In genomic region chr5:129455529-129455896, GRCm38 (mm10) we compare ENCODE assay signal across 8 mouse cellular contexts. TPM values are rescaled to one million over a fixed set of nuclear protein-coding genes. Genes with fewer than 3 reads are reported as not detected.
DNase-seq lines count a peak whose midpoint lies in the region; ATAC-seq lines count a peak whose summit lies in the region.

No protein-coding gene starts in this region.

- no peaks in the 10 kb centered on the region for H3K27me3 ChIP-seq in kidney, embryonic 14.5 days (ENCODE audit: control insufficient read depth, insufficient read depth, low read length)
- no peaks in the 10 kb centered on the region for H3K27me3 ChIP-seq in embryonic facial prominence, embryonic 14.5 days (replicated peaks; ENCODE audit: control insufficient read depth, insufficient read depth, low read length)
- no peaks in the 10 kb centered on the region for H3K27me3 ChIP-seq in hindbrain, embryonic 14.5 days (ENCODE audit: control insufficient read depth, insufficient read depth, low read length)
- H3K27me3 ChIP-seq in midbrain, embryonic 12.5 days, result no peaks in the 10 kb centered on the region

- no peak overlapping the region for H3K4me2 ChIP-seq in kidney, embryonic 14.5 days (replicated peaks; ENCODE audit: low read depth, low read length)
- peak overlapping the region; percentile 43 for H3K4me2 ChIP-seq in embryonic facial prominence, embryonic 14.5 days (ENCODE audit: low read depth, low read length)
- 0 out of 2 replicates have a peak overlapping the region, but pooled peaks have one; percentile 12 for H3K4me2 ChIP-seq in hindbrain, embryonic 14.5 days (replicated peaks)
- peak overlapping the region; percentile 36 for H3K4me2 ChIP-seq in midbrain, embryonic 12.5 days (replicated peaks)

- DNase-seq in kidney, adult 18-20 months, result no peak
- no peak for DNase-seq in embryonic facial prominence, embryonic 14.5 days (ENCODE audit: low spot score)
- no peak for DNase-seq in hindbrain, embryonic 14.5 days (ENCODE audit: low spot score)
- DNase-seq in ovary, postnatal 14 days (ENCODE audit: low spot score), result no peak
- no peak for DNase-seq in testis, postnatal 10 days (ENCODE audit: low spot score)
- no peak for DNase-seq in adrenal gland, postnatal 10 days

- H3K9me3 ChIP-seq in kidney, embryonic 14.5 days (ENCODE audit: control insufficient read depth, low read length), result no peaks in the 10 kb centered on the region
- H3K9me3 ChIP-seq in embryonic facial prominence, embryonic 14.5 days (ENCODE audit: control insufficient read depth, low read length), result no peaks in the 10 kb centered on the region
- H3K9me3 ChIP-seq in hindbrain, embryonic 14.5 days (ENCODE audit: control insufficient read depth, low read length), result no peaks in the 10 kb centered on the region
- no peaks in the 10 kb centered on the region for H3K9me3 ChIP-seq in midbrain, embryonic 12.5 days

- ATAC-seq in kidney, embryonic 14.5 days (ENCODE audit: low FRiP score, low TSS enrichment), result peak; percentile 34
- ATAC-seq in embryonic facial prominence, embryonic 14.5 days (ENCODE audit: low read depth), result peak; percentile 5; the same call in 1 of the 2 replicates
- no peak for ATAC-seq in hindbrain, embryonic 14.5 days (ENCODE audit: low FRiP score)
- ATAC-seq in midbrain, embryonic 12.5 days (ENCODE audit: low FRiP score, low read depth), result peak; percentile 51

- H3K36me3 ChIP-seq in kidney, embryonic 14.5 days (ENCODE audit: control insufficient read depth, insufficient read depth, low read length), result no peaks in the 10 kb centered on the region
- H3K36me3 ChIP-seq in embryonic facial prominence, embryonic 14.5 days (ENCODE audit: control insufficient read depth, insufficient read depth, low read length), result no peaks in the 10 kb centered on the region
- no peaks in the 10 kb centered on the region for H3K36me3 ChIP-seq in hindbrain, embryonic 14.5 days (replicated peaks; ENCODE audit: control insufficient read depth, insufficient read depth)
- H3K36me3 ChIP-seq in midbrain, embryonic 12.5 days, result no peaks in the 10 kb centered on the region

- no peak overlapping the region for H3K4me3 ChIP-seq in kidney, embryonic 14.5 days (ENCODE audit: low read length)
- no peak overlapping the region for H3K4me3 ChIP-seq in embryonic facial prominence, embryonic 14.5 days (ENCODE audit: low read depth, low read length)
- H3K4me3 ChIP-seq in hindbrain, embryonic 14.5 days (replicated peaks; ENCODE audit: low read length), result no peak overlapping the region
- no peak overlapping the region for H3K4me3 ChIP-seq in midbrain, embryonic 12.5 days

- H3K27ac ChIP-seq in kidney, embryonic 14.5 days (ENCODE audit: low read depth, low read length), result no peak overlapping the region
- no peak overlapping the region for H3K27ac ChIP-seq in embryonic facial prominence, embryonic 14.5 days (replicated peaks; ENCODE audit: low read depth, low read length)
- H3K27ac ChIP-seq in hindbrain, embryonic 14.5 days, result no peak overlapping the region
- H3K27ac ChIP-seq in midbrain, embryonic 12.5 days (replicated peaks), result peak overlapping the region; percentile 17; the same call in 1 of the 2 replicates

- H3K9ac ChIP-seq in kidney, embryonic 14.5 days (ENCODE audit: low read depth, low read length), result no peak overlapping the region
- H3K9ac ChIP-seq in embryonic facial prominence, embryonic 14.5 days (ENCODE audit: low read depth, low read length), result no peak overlapping the region
- H3K9ac ChIP-seq in hindbrain, embryonic 14.5 days, result no peak overlapping the region
- H3K9ac ChIP-seq in midbrain, embryonic 12.5 days (replicated peaks), result no peak overlapping the region

- WGBS in kidney, embryonic 14.5 days, result 29% methylated on average over 2 of the region's 2 CpGs
- WGBS in embryonic facial prominence, embryonic 14.5 days, result 28% methylated on average over 2 of the region's 2 CpGs
- WGBS in hindbrain, embryonic 14.5 days, result 18% methylated on average over 2 of the region's 2 CpGs
- WGBS in midbrain, embryonic 12.5 days, result 25% methylated on average over 2 of the region's 2 CpGs

- peaks cover 33% of the 10 kb centered on the region for H3K4me1 ChIP-seq in kidney, embryonic 14.5 days (ENCODE audit: control insufficient read depth, insufficient read depth, low read length)
- peaks cover 12% of the 10 kb centered on the region for H3K4me1 ChIP-seq in embryonic facial prominence, embryonic 14.5 days (ENCODE audit: control insufficient read depth, insufficient read depth, low read length)
- peaks cover 21% of the 10 kb centered on the region for H3K4me1 ChIP-seq in hindbrain, embryonic 14.5 days (replicated peaks; ENCODE audit: control insufficient read depth, insufficient read depth, low read length)
- peaks cover 29% of the 10 kb centered on the region for H3K4me1 ChIP-seq in midbrain, embryonic 12.5 days

RNA-seq across cellular contexts. Expression of gene Sfswap, which starts 45.5 kb away (rescaled TPM):
- 53.2 and 56.6 TPM in 2 replicates for polyA plus RNA-seq in kidney, embryonic 14.5 days (2014; fragmentation: Nextera tagmentation; extraction: Ambion mirVana)
- 44.4 and 44.5 TPM in 2 replicates for polyA plus RNA-seq in embryonic facial prominence, embryonic 14.5 days (2014; fragmentation: Nextera tagmentation; extraction: Ambion mirVana)
- polyA plus RNA-seq in hindbrain, embryonic 14.5 days (2014; fragmentation: Nextera tagmentation; extraction: Ambion mirVana), result 52.4 and 58.3 TPM in 2 replicates
- polyA plus RNA-seq in midbrain, embryonic 12.5 days (2016; fragmentation: Nextera tagmentation; extraction: Ambion mirVana), result 63.6 and 67.4 TPM in 2 replicates
- total RNA-seq in adrenal gland, postnatal 10 days (2021), result 10 to 100 TPM; 51.7 to 66.0 TPM
